Mouse (Mus musculus): ENCODE results near the gene Glipr1. TPM values are rescaled to one million over a fixed set of nuclear protein-coding genes. Genes with fewer than 3 reads are reported as not detected.

Gene Glipr1
- polyA plus RNA-seq, 1 experiment, result 790 TPM

- no peak overlapping the region for H3K27ac ChIP-seq (ENCODE audit: insufficient read depth, low read depth, low read length)
- no peak for TF ChIP-seq CTCF (IDR thresholded peaks at IDR 0.05; ENCODE audit: low read depth, low read length)
- no peak for TF ChIP-seq POLR2A (IDR thresholded peaks at IDR 0.05; ENCODE audit: borderline replicate concordance, low read depth, low read length)
- H3K4me3 ChIP-seq (ENCODE audit: insufficient read depth, low read length), result no peak overlapping the region
- no peaks in the 10 kb centered on the region for H3K4me1 ChIP-seq (ENCODE audit: control insufficient read depth, insufficient read depth, low read length)
Measured at GRCm38 (mm10) chr10:111966394-111966793, 36.0 kb downstream of the Glipr1 start.

GRCm38 (mm10) chr10:111960459-111960858 lies 42.0 kb downstream of the Glipr1 start:
- peaks cover 8% of the 10 kb centered on the region; the same call in 1 of the 2 replicates for H3K4me1 ChIP-seq (ENCODE audit: control insufficient read depth, insufficient read depth, low read length)
- H3K4me3 ChIP-seq (ENCODE audit: insufficient read depth, low read length), result no peak overlapping the region
- no peak overlapping the region for H3K27ac ChIP-seq (ENCODE audit: insufficient read depth, low read depth, low read length)
- no peak for TF ChIP-seq CTCF (IDR thresholded peaks at IDR 0.05; ENCODE audit: low read depth, low read length)
- no peak for TF ChIP-seq POLR2A (IDR thresholded peaks at IDR 0.05; ENCODE audit: borderline replicate concordance, low read depth, low read length)

GRCm38 (mm10) chr10:111959353-111959752 lies 43.1 kb downstream of the Glipr1 start:
- Histone ChIP-seq H3K4me1 (ENCODE audit: control insufficient read depth, insufficient read depth, low read length) (peaks cover 8% of the 10 kb centered on the region; the same call in 1 of the 2 replicates), H3K27ac (ENCODE audit: insufficient read depth, low read depth, low read length) (no peak overlapping the region), H3K4me3 (ENCODE audit: insufficient read depth, low read length) (no peak overlapping the region)
- TF ChIP-seq POLR2A (IDR thresholded peaks at IDR 0.05; ENCODE audit: borderline replicate concordance, low read depth, low read length) (no peak), CTCF (IDR thresholded peaks at IDR 0.05; ENCODE audit: low read depth, low read length) (no peak)

DNA sequence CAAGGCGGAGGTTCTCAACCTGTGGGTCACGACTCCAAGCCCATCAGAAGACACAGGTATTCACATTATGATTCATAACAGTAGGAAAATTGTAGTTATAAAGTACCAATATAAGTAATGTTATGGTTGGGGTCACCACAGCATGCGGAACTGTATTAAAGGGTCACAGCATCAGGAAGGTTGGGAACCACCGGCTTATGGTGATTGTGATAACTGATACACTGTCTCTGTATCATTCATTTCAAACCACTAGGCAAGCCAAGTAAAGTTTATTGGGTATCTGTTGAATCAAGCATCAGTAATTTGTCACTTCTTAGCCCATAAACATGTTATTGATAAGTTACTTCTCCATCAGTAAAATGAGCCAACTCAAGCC lies 44.4 kb downstream of the Glipr1 start:
- no peak overlapping the region for H3K27ac ChIP-seq (ENCODE audit: insufficient read depth, low read depth, low read length)
- TF ChIP-seq CTCF (IDR thresholded peaks at IDR 0.05; ENCODE audit: low read depth, low read length) (no peak), POLR2A (IDR thresholded peaks at IDR 0.05; ENCODE audit: borderline replicate concordance, low read depth, low read length) (no peak)
- peaks cover 8% of the 10 kb centered on the region; the same call in 1 of the 2 replicates for H3K4me1 ChIP-seq (ENCODE audit: control insufficient read depth, insufficient read depth, low read length)
- H3K4me3 ChIP-seq (ENCODE audit: insufficient read depth, low read length), result no peak overlapping the region

- Histone ChIP-seq H3K4me3 (ENCODE audit: insufficient read depth, low read length) (no peak overlapping the region), H3K4me1 (ENCODE audit: control insufficient read depth, insufficient read depth, low read length) (peaks cover 8% of the 10 kb centered on the region; the same call in 1 of the 2 replicates), H3K27ac (ENCODE audit: insufficient read depth, low read depth, low read length) (no peak overlapping the region)
- TF ChIP-seq CTCF (IDR thresholded peaks at IDR 0.05; ENCODE audit: low read depth, low read length) (no peak), POLR2A (IDR thresholded peaks at IDR 0.05; ENCODE audit: borderline replicate concordance, low read depth, low read length) (no peak)
Measured at GRCm38 (mm10) chr10:111957271-111958045, 45.0 kb downstream of the Glipr1 start.

- no peak for TF ChIP-seq POLR2A (IDR thresholded peaks at IDR 0.05; ENCODE audit: borderline replicate concordance, low read depth, low read length)
- TF ChIP-seq CTCF (IDR thresholded peaks at IDR 0.05; ENCODE audit: low read depth, low read length), result no peak
- no peak overlapping the region for H3K27ac ChIP-seq (ENCODE audit: insufficient read depth, low read depth, low read length)
- H3K4me3 ChIP-seq (ENCODE audit: insufficient read depth, low read length), result no peak overlapping the region
- H3K4me1 ChIP-seq (ENCODE audit: control insufficient read depth, insufficient read depth, low read length), result peaks cover 8% of the 10 kb centered on the region; the same call in 1 of the 2 replicates
Measured at GRCm38 (mm10) chr10:111955836-111956235, 46.6 kb downstream of the Glipr1 start.

GRCm38 (mm10) chr10:111949008-111949407 lies 53.4 kb downstream of the Glipr1 start:
- TF ChIP-seq POLR2A (IDR thresholded peaks at IDR 0.05; ENCODE audit: borderline replicate concordance, low read depth, low read length) (no peak), CTCF (IDR thresholded peaks at IDR 0.05; ENCODE audit: low read depth, low read length) (no peak)

GRCm38 (mm10) chr10:111948041-111948440 lies 54.4 kb downstream of the Glipr1 start:
- Histone ChIP-seq H3K4me1 (ENCODE audit: control insufficient read depth, insufficient read depth, low read length) (no peaks in the 10 kb centered on the region), H3K4me3 (ENCODE audit: insufficient read depth, low read length) (no peak overlapping the region), H3K27ac (ENCODE audit: insufficient read depth, low read depth, low read length) (no peak overlapping the region)
- TF ChIP-seq CTCF (IDR thresholded peaks at IDR 0.05; ENCODE audit: low read depth, low read length), result no peak
- TF ChIP-seq POLR2A (IDR thresholded peaks at IDR 0.05; ENCODE audit: borderline replicate concordance, low read depth, low read length), result no peak

More at GRCm38 (mm10) chr10:111949008-111949407, 53.4 kb downstream of the Glipr1 start:
- Histone ChIP-seq H3K4me1 (ENCODE audit: control insufficient read depth, insufficient read depth, low read length) (no peaks in the 10 kb centered on the region), H3K4me3 (ENCODE audit: insufficient read depth, low read length) (no peak overlapping the region), H3K27ac (ENCODE audit: insufficient read depth, low read depth, low read length) (no peak overlapping the region)

DNA sequence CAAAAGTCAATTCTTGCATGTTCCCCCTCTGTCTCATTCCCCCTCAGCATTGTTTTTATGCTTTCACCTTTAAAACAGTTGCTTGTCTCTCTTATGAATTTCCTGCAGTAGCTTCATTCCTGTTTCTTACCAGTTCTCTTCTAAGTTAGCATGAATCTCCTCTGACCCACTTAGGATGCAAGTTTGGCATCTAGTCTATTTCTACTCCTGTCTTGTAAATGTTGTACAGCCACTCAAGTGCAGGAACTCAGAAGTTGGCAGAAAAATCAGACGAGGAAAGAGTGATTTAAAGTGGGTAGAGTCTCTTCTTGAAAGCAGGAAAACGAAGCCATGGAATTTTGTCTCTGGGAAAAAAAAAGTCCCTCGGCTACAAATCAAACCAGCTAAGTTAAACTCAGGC lies 56.9 kb downstream of the Glipr1 start:
- Histone ChIP-seq H3K4me1 (ENCODE audit: control insufficient read depth, insufficient read depth, low read length) (no peaks in the 10 kb centered on the region), H3K27ac (ENCODE audit: insufficient read depth, low read depth, low read length) (no peak overlapping the region), H3K4me3 (ENCODE audit: insufficient read depth, low read length) (no peak overlapping the region)
- no peak for TF ChIP-seq CTCF (IDR thresholded peaks at IDR 0.05; ENCODE audit: low read depth, low read length)
- TF ChIP-seq POLR2A (IDR thresholded peaks at IDR 0.05; ENCODE audit: borderline replicate concordance, low read depth, low read length), result no peak

DNA sequence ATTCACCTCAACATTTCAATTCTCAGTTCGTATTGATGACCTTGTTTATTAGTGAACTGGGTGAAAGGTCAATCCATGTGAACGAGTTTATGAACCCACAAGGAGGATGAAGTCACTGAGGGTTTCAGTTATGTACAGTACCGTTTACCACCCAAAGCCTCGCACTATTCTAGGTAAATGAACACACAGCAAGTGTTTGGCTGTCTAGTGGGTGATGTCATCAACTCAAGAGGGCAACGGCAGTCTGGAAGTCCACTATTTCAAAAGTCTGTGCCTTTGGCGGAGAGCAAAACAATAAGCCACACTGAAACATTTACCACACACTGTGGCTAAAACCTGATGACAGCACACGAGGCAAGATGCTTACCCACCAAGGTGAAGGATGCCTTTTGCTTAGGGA lies 59.4 kb downstream of the Glipr1 start:
- Histone ChIP-seq H3K4me1 (ENCODE audit: control insufficient read depth, insufficient read depth, low read length) (no peaks in the 10 kb centered on the region), H3K4me3 (ENCODE audit: insufficient read depth, low read length) (no peak overlapping the region), H3K27ac (ENCODE audit: insufficient read depth, low read depth, low read length) (no peak overlapping the region)
- TF ChIP-seq POLR2A (IDR thresholded peaks at IDR 0.05; ENCODE audit: borderline replicate concordance, low read depth, low read length), result no peak
- no peak for TF ChIP-seq CTCF (IDR thresholded peaks at IDR 0.05; ENCODE audit: low read depth, low read length)
